Mouse (Mus musculus) erythroid progenitor cell, adult 5-6 weeks (primary cell): ENCODE measurements around the gene Nrm. TPM values are rescaled to one million over a fixed set of nuclear protein-coding genes. Genes with fewer than 3 reads are reported as not detected.

Source experiments
- ATAC-seq: replicated peaks from 2 replicates; pipeline ENCODE4 v1.8.0; 2016; ENCODE audit warnings: moderate number of reproducible peaks, mild to moderate bottlenecking, moderate TSS enrichment, inconsistent platforms; ENCODE audit not compliant: poor library complexity, low FRiP score, severe bottlenecking
- total RNA-seq, 2 experiments: library from RNA; stranded (forward) in 1 of 2; stranded (reverse) in 1 of 2; fragments of 150-400 nt in 1 of 2; fragments of 186-747, 209-891 nt in 1 of 2; gene quantifications; 2 replicates each; pipeline versions ENCODE4 v1.2.3 to v1.2.4; 2015 to 2017; ENCODE audit warnings: low replicate concordance in 2 of 2

Nrm gene
- total RNA-seq (2015; ENCODE audit: low replicate concordance) (32.8 and 36.0 TPM in 2 replicates), total RNA-seq (2017; ENCODE audit: low replicate concordance) (19.1 and 35.8 TPM in 2 replicates)

DNA sequence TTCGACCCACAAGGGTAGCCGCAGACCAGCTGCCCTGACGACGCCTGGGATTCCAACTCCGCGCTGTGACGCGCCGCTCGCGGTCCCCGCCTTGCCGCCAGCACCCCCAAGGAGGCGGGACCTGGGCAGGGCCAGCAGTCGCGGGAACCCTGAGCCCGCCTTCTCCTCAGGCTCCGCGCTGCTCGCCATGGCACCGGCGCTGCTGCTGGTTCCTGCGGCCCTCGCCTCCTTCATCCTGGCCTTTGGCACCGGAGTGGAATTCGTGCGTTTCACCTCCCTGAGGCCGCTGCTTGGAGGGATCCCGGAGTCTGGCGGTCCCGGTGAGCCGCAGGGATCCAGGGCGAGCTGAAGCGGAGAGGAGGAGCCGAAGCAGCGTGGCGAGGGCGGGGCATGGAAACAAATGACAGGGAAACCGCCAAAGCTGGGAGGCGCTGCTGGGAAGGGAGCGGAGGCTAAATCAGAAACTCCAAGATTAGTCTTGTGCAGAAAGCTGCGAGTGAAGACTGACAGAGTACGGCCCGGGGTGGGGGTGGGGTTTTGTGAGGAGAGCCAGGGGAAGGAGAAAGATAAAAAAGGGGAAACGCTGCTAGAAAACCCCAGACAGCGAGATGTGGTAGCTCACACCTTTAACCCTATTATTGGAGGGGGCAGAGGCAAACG, at the start of gene Nrm:
Gene Nrm (plus strand): TSS at position 121 of the 660 bp plus-strand sequence.
- ATAC-seq = peak; percentile 96

DNA sequence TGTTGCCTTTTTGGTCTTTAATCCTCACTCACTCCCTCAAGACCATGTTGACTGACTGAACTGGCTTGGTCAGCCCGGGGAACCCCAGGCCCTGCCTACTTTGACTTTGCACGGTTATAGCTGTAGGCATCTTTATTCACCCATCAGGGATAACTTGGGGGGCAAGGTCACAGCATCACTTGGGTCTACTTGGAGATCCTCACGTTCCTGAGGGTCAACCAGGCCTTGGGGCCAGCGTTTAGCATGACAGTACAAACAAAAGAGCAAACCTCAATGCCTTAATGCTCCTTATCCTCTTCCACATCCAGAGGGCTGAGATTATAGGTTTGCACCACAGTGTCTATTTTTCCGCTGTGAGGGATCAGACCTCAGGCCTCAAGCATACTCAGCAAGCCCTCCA, 48.8 kb upstream of the Nrm start:
- ATAC-seq = no peak

DNA sequence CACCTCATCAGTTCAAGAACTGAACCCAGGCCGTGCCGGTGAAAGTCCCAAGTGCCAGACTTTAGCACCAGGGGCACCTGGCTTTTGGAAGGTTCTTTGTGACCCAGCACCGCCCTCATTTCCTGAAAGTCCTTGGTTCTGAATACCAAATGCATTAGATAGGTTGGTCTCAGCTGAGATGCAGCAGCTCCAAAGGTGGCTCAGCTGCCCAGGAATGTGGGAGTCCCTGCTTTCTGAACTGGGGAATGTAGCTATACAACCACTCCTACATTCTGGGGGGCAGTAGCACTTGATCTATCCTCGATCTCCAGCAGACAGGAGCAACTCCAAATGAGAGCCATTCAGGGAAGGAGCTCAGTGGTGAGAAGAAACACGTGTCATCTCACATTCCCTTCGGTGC, 48.4 kb upstream of the Nrm start:
- ATAC-seq = no peak

DNA sequence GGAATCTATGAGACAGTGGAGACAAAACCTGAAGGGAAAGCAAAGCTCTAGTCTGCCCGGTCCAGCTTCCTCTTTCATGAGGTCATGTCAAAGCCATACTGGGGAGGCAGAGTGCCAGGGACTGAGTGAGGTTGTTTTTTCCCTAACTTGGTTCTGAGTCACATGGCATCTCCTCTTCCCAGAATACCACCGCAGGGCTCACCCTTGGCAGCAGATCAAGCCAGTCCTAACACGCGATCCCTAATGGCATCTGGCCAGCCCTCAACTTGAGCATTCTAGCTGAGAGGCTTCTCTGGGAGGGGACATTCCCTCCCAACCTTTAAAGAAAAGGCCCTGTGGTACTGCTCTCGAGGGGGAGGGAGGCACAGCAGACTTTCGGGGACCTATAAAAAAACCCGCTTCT, 47.9 kb upstream of the Nrm start:
- no peak for ATAC-seq

DNA sequence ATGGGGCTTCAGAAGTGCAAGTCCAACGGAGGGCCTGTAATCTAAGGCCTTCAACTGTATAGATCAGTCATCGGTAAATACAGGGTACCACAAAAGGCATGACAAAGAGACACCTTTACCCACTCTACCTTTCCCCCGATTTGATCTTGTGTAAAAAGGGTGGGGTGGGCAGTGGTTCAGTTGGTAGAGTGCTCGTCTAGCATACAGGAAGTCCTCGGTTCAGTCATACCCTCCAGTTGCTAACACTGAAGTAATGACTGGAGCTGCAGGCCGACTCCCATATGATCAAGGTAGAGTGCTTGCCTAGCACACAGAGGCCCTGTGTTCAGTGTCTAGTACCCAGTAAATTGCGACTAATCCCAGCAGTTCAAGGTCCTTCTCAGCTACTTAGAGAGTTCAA, 47.5 kb upstream of the Nrm start:
- 0 out of 2 replicates have a peak, but pooled peaks have one; percentile 20 for ATAC-seq

DNA sequence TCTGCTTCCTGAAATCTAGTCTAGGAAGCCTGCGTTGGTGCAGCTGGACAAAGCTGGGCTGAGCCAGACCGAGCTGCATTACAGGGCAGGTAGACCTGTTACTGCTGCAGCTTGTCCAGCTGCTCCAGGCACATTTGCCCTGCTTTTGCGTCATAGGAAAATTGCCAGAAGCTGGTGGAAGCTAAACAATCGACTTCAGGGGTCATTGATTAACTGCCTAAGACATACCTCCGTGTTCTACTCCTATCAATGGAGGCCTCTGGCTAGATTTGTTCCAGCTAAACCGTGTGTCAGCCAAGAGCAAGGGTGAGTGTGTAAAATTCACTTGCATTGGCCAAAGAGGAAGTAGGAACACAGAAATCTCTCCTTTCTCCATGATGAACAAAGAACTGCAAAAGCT, 46.4 kb upstream of the Nrm start:
- no peak for ATAC-seq

DNA sequence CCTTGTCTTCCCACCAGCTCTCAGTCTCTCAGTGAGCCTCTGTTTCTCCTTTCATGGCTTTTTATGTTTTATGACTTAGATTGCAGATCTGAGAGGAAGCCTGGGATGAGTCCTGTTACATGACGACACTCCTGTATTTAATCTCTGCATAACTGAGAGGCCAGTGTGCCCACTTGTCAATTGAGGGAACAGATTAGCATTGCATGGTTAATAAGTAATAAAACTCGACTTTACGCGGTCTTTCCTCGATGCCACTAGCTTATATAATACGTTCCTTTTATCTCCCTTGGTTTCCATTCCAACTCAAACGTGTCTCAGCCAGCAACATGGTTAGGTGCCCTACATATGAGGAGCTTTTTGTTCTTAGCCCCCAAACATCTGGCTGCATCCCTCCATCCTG, 45.3 kb upstream of the Nrm start:
- ATAC-seq = no peak

DNA sequence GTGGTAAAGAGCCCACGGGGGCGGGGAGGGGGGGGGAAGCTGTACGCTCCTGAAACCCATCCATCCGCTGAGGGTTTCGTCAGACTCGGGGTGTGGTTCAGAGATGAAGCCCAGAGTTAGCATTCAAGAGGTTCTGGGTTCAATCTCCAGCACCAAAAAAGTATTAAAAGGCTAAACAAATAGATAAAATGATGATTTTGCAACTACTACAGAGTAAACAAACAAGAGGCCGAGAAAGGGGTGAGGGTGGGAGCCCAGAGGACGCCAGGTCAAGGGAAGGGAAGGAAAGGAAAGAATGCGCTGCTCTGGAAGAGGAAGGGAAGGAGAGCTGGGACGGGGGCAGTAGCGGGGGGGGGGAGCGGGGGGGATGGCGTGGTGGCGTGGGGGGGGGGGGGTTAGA, 44.4 kb upstream of the Nrm start:
- no peak for ATAC-seq

DNA sequence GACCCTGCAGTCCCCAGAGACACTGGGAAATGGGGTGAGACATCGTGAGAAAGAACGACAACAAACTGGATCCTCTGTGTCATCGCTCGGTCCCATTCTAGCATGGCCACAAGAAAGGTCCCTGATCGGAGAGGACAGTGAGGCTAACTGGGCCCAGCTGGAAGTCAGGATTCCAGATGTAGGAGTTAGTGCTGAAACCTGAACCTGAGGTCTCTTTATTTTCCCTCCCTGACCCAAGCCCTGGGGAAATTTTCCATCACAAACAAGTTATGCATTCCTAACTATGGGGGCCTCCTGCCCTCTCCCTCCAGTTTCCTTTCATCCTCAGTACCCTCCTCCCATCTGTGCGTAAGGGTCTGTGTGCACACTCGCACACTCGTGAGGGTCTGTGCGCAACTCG, 43.9 kb upstream of the Nrm start:
- ATAC-seq = no peak

DNA sequence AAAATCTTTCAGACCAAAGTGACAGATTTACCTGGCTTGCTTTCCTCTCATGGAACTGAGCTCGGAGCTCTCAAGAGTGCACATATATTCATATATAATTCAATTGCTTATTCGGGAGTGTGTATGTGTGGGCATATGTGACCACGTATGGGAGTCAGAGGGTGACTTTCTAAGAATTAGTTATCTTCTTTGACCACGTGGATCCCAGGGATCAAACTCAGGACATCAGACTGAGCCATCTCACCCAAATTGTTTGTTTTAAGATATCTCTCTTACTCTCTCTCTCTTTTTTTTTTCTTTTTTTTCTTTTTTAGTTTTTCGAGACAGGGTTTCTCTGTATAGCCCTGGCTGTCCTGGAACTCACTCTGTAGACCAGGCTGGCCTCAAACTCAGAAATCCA, 41.0 kb upstream of the Nrm start:
- ATAC-seq = no peak

DNA sequence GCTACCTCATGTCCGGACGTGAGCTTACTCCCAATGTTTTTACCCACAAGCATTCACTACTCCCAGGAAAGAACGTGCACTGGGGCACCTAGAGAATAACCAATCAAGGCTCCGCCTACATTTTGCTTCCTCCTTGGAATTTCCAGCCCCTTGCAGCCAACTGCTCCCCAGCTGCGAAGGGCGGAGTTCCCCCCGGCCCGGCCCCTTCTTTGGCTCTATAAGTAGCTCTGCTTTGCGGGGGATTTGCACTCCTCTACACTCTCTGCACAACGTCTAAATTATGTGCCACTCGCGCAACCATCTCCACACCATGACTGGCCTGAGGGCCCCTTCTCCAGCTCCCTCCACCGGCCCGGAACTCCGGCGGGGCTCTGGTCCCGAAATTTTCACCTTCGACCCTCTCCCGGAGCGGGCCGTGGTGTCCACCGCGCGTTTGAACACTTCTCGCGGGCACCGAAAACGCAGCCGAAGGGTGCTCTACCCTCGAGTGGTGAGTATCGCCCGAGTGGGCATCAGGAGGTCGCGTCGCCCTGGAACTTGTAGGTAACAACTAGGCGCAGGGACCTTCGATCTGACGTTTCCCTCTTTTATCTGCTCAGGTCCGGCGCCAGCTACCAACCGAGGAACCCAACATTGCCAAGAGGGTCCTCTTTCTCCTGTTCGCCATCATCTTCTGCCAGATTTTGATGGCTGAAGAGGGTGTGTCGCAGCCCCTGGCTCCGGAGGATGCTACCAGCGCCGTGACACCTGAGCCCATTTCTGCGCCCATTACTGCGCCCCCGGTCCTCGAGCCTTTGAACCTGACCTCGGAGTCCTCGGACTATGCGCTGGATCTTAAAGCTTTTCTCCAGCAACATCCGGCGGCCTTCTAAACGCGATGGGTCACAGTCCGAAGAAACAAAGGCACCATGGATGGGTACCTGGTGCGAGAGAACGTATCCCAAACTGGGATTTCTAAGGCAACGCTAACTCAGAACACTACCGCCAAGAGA, 39.4 kb upstream of the Nrm start, which contains the start of gene Ier3:
Gene Ier3 (plus strand): TSS at position 246 of the 992 bp plus-strand sequence.
- ATAC-seq = peak; percentile 33

DNA sequence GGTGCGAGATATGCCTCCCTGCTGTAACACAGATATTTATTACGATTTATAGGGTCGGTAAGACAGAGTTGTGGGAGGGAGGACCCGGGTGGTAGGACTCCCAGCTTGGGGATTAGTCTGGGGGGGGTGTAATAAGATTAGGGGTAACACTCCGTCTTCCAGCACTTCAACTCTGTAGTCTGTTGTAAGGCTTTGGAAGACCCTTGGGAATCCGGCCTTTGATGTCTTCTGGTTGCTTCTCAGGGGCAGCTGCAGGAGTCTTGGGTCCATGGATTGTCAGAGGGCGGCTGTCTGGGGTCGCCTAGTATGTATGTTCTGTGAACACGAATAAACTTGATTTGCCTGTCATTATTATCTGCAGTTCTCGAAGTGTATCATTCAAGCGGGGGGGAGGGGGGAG, 38.6 kb upstream of the Nrm start:
- 0 out of 2 replicates have a peak, but pooled peaks have one; percentile 13 for ATAC-seq

DNA sequence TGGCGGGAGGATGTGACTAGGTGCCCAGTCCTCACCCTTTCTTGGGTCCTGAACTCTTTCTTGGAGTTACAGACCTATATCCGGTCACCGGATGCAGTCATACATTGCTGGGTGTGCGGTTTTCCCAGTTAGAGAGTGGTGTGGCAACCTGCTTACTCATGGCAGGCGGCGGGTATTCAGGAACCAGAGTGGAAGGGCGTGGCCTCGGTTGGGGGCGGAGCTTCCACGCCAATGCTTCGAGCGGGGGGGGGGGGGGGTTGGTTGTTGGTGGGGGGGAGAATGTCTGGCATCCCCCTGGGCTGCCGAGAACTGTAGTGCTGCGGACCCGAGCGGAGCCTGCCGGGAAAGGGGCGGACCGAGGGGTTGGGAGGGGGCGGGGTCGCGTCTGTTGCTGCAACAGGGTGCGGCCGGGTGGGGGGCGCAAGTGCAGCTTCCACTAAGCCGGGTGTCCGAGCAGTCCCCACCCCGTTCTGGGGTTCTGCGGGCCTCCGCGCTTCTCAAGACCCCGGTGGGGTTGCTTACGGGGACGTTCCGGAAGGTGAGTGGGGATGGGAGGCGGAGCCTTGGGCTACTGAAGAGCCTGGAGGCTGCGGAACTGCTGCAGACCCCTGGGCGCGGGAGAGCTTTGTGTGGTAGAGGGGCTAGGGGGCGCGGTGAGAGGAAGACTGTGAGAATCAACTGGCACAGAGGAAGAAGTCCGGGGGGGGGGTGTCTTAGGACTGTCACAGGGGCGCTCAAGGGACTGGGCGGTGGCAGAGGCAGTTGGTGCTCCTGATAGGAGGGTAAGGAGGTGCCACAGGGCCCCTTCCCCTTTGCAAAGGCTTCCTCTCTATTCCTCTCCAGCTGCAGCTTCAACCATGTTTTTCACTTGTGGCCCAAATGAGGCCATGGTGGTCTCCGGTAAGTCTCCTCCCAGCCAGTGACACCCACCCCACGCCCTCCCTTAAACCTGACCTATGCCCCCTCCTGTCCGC, 37.9 kb upstream of the Nrm start, which contains the start of gene Flot1:
Gene Flot1 (plus strand): TSS at position 267 of the 974 bp plus-strand sequence.
- peak; percentile 87 for ATAC-seq

DNA sequence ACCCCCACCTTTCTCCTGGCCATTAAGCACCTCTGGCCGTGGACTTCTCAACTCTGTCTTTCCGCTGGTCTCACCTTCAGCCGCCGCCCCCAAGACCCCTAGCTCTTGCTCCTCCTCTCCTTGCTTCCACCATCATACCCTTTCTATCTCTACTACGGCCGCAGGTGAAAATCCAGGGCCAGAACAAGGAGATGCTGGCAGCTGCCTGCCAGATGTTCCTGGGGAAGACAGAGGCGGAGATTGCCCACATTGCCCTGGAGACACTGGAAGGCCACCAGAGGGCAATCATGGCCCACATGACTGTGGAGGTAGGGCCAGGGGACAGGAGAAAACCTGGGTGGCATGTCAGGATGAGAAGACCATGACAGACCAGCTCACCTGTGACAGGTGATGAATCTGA, 36.7 kb upstream of the Nrm start:
- no peak for ATAC-seq

DNA sequence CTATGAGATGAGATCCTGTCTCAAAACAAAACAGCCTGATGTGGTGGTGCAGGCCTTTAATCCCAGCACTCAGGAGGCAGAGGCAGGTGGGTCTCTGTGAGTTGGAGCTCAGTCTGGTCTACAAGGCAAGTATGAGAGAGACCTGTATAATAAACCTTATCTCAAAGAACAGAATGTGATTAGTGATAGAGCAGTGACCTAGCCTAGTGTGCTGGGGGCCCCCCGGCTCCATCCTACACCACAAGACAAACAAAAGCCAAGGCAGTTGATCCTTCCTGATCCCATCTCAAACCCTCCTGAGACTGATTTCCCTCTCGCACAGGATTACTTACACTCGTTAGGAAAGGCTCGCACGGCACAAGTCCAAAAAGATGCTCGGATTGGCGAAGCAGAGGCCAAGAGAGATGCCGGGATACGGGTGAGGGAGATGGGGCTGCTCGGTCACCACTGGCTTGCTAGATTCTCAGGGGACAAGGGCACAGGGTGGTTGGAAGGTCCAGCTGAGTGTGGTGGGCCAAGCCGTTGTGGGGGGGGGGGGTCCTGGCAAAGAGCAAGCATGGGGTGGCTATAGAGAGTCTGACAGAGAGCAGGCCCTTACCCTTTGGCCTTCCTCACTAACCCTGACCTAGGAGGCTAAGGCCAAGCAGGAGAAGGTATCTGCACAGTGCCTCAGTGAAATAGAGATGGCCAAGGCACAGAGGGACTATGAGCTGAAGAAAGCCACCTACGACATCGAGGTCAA, 35.8 kb upstream of the Nrm start:
- no peak for ATAC-seq

DNA sequence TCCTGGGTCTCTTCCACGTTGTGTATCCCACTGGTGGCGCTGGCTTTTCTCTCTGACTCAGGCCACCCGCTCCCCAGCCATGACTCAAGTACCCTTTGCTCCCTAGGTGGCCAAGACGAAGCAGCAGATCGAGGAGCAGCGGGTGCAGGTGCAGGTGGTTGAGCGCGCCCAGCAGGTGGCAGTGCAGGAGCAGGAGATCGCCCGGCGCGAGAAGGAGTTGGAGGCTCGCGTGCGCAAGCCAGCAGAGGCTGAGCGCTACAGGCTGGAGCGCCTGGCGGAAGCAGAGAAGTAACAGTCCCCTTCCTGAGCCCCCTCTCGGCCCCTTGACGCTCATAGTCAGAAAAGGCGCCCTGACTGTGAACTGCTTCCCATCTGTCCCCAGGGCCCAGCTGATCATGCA, 31.4 kb upstream of the Nrm start:
- peak; percentile 97 for ATAC-seq

DNA sequence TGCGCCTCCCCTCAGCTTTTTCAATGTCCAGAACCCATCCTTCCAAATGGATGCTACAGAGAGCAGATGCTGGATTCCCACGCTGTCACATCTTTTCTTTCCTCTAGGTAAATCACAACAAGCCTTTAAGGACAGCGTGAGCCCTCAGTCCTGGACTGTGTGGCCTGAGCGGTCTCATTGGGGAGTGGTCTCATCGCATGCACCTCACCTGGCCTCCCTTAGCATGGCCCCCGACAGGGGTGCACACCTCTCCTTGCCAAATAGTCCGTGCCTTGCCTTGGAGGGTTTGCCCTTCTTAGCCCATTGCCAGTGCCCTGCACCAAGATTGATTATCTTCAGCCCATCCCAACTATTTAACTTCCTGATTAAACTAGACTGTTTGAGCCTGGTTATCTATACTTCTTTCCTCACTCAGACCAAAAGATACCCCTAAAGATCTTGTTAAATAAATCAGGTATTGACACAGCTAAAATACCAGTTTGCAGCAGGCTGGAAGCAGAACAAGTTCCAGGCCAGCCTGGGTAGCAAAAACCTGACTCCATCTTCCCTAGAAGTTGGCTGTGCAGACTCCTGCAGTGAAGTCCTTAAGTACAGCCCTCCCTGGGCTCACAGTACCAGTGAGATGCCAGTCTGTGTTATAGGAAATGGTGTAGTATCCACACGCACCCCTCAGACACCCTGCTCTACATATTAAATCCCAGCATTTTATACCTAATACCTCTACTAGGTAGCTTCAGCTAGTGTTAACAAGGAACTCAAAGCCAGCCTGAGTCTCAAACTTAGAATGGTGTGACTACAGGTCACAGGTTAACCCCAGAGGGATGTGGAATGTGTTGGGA, 28.5 kb upstream of the Nrm start:
- ATAC-seq = no peak

DNA sequence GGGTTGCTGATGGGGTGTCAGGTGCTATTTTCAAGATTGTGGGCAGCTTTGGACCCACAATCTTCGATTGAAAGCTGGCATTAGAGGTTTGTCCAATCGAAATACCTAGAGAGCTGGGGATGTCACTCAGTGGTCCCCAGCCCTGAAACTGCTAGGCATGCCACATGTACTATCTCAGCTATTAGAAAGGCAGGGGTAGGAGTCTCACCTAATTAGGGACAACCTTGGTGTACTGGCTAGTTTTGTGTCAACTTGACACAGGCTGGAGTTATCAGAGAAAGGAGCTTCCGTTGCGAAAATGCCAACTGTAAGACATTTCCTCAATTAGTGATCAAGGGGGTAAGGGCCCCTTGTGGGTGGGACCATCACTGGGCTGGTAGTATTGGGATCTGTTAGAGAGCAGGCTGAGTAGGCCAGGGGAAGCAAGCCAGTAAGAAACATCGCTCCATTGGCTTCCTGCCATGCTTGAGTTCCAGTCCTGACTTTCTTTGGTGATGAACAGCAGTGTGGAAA, 27.8 kb upstream of the Nrm start:
- ATAC-seq = no peak
